Mouse (Mus musculus) hindbrain, postnatal 0 days (tissue): Measurements from ENCODE around the gene 1700030K09Rik. TPM values are rescaled to one million over a fixed set of nuclear protein-coding genes. Genes with fewer than 3 reads are reported as not detected.

Source experiments
- ATAC-seq: fragments of 200-750 bp; cut with Nextera tagmentation; 2 replicates; pipeline ENCODE4 v1.8.0; 2017; ENCODE audit warnings: mild to moderate bottlenecking, moderate TSS enrichment, moderate library complexity
- DNase-seq: peaks from one replicate; pipeline ENCODE4 v3.0.0-alpha.2; 2015; ENCODE audit warnings: low spot score
- H3K27ac ChIP-seq: fragments of 300-500 bp; sonication (generic); 2 replicates; pipeline ENCODE4 v1.5.1; 2014; ENCODE audit warnings: mild to moderate bottlenecking
- H3K27me3 ChIP-seq: fragments of 300-500 bp; sonication (generic); 2 replicates; pipeline ENCODE4 v1.6.1; 2014; ENCODE audit warnings: low read length, mixed read lengths; ENCODE audit not compliant: insufficient read depth
- H3K36me3 ChIP-seq: fragments of 300-500 bp; sonication (generic); 2 replicates; pipeline ENCODE4 v1.6.1; 2014; ENCODE audit warnings: low read length, mixed read lengths; ENCODE audit not compliant: insufficient read depth
- H3K4me1 ChIP-seq: fragments of 300-500 bp; sonication (generic); 2 replicates; pipeline ENCODE4 v1.6.1; 2014; ENCODE audit warnings: antibody characterized with exemption, low read length, mixed read lengths; ENCODE audit not compliant: insufficient read depth
- H3K4me2 ChIP-seq: fragments of 300-500 bp; sonication (generic); 2 replicates; pipeline ENCODE4 v1.6.1; 2014; ENCODE audit warnings: low read depth, mild to moderate bottlenecking, low read length, moderate library complexity, mixed read lengths
- H3K4me3 ChIP-seq: fragments of 300-500 bp; sonication (generic); 2 replicates; pipeline ENCODE4 v1.5.1; 2014; ENCODE audit warnings: low read length
- H3K9ac ChIP-seq: fragments of 300-500 bp; sonication (generic); replicated peaks from 2 replicates; pipeline ENCODE4 v1.6.1; 2014; ENCODE audit warnings: mild to moderate bottlenecking, low read length, moderate library complexity, mixed read lengths
- H3K9me3 ChIP-seq: fragments of 300-500 bp; sonication (generic); 2 replicates; pipeline ENCODE4 v1.6.1; 2016; ENCODE audit warnings: low read length, mixed read lengths
- CTCF ChIP-seq: IDR thresholded peaks from 2 replicates; pipeline ENCODE4 v1.5.1; 2016; ENCODE audit warnings: antibody characterized with exemption, control low read depth, low read depth
- WGBS: fragments of 180-500 bp; shearing (Covaris S2); extraction: QIAGEN DNeasy Blood & Tissue Kit; methylation state at CpG from one replicate; pipeline ENCODE4 v1.1.7; 2014; 5-methylcytosine and 5-hydroxymethylcytosine counted together
- microRNA-seq, 2 experiments: library from miRNA; unstranded; fragments of <30 nt; microRNA quantifications; one replicate each; pipeline ENCODE4; 2016
- polyA plus RNA-seq: library from polyadenylated mRNA; unstranded; fragments of >200 nt; fragmentation: Nextera tagmentation; extraction: Ambion mirVana; gene quantifications from 2 replicates; pipeline ENCODE4 v1.2.1, GENCODE M21; 2015
- total RNA-seq: library from RNA; depleted of rRNA; stranded (reverse); fragments of >200 nt; gene quantifications from 2 replicates; pipeline ENCODE4 v1.2.3, GENCODE M21; 2014; rRNA removed

Gene 1700030K09Rik
- total and polyA plus RNA-seq, 2 experiments from 2014 or later, result 11.3 to 13.2 TPM

DNA sequence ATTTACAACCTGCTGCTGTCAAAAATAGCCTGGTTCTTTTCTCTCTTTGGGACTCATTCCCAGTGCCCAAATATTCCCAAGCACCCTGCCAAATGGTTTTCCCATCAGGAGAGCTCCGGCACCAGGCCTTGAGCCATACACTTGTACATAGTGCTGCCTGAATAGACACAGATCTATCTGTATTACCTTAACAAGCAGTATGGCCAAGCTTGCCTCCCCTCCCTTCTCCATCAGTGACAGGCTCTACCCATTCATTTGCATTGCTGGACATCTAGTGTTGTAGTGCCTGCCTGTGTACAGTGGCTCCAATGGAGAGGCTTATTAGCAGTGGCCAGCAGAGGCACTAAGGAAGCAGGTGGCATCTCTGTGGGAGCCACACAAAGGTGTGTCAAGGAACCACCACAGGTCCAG, 56.8 kb downstream of the 1700030K09Rik start:
- Histone ChIP-seq H3K27ac (no peak overlapping the region), H3K36me3 (peaks cover 7% of the 10 kb centered on the region), H3K9ac (no peak overlapping the region), H3K27me3 (no peaks in the 10 kb centered on the region), H3K9me3 (no peaks in the 10 kb centered on the region), H3K4me1 (no peaks in the 10 kb centered on the region), H3K4me2 (no peak overlapping the region), H3K4me3 (no peak overlapping the region)
- ATAC-seq (0 out of 2 replicates have a peak, but pooled peaks have one; percentile 12), DNase-seq (no peak)
- 74% methylated on average over 1 of the region's 1 CpGs for WGBS
- TF ChIP-seq CTCF, result no peak

- H3K4me3 ChIP-seq, result no peak overlapping the region
- no peak for TF ChIP-seq CTCF
- H3K36me3 ChIP-seq, result no peaks in the 10 kb centered on the region
- no peaks in the 10 kb centered on the region for H3K9me3 ChIP-seq
- H3K4me2 ChIP-seq, result no peak overlapping the region
- H3K27me3 ChIP-seq, result no peaks in the 10 kb centered on the region
- DNase-seq (peak; percentile 46), ATAC-seq (peak; percentile 64)
- no peak overlapping the region for H3K9ac ChIP-seq
- H3K27ac ChIP-seq, result peak overlapping the region; percentile 26; the same call in 1 of the 2 replicates
- peaks cover 8% of the 10 kb centered on the region; the same call in 1 of the 2 replicates for H3K4me1 ChIP-seq
These were observed 60.5 kb downstream of the 1700030K09Rik start for GRCm38 (mm10) chr8:72504137-72504536.

DNA sequence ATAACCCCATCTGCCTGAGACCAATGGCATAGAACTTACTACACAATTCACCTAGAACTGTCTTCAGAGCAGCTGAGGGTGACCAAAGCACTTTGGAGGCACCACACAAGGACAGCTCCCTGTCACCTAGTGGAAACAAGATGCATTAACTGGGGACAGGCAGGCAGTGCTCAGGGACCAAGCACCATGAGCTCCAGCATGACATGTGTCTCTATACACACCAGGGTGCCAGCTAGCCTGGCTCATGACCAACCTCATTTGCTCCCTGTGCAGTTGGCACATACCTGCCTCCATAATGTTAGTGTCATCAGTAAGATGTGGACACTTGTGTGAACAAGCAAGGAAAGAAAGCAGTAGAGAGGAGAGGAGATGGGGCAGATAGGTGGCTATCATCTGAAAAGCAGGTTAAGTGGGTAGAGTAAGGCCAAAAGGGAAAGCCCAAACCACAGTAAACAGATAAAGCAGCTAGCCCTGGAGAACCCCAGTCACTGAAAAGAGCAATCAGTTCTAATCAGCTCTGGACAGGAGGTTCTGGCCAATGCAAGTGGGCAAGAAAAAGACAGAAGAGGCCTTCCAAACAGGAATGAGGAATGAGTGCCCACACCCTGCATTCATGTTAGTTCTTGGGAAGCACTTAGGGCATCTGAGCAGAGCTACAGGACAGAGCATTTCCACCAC, 61.1 kb downstream of the 1700030K09Rik start:
- Histone ChIP-seq H3K9me3 (no peaks in the 10 kb centered on the region), H3K27me3 (no peaks in the 10 kb centered on the region), H3K9ac (no peak overlapping the region), H3K4me2 (no peak overlapping the region), H3K4me3 (no peak overlapping the region), H3K36me3 (no peaks in the 10 kb centered on the region), H3K27ac (peak overlapping the region; percentile 26; the same call in 1 of the 2 replicates), H3K4me1 (peaks cover 8% of the 10 kb centered on the region; the same call in 1 of the 2 replicates)
- ATAC-seq (peak; percentile 27; the same call in 1 of the 2 replicates), DNase-seq (no peak)
- peak; percentile 34; the same call in 1 of the 2 replicates for TF ChIP-seq CTCF

DNA sequence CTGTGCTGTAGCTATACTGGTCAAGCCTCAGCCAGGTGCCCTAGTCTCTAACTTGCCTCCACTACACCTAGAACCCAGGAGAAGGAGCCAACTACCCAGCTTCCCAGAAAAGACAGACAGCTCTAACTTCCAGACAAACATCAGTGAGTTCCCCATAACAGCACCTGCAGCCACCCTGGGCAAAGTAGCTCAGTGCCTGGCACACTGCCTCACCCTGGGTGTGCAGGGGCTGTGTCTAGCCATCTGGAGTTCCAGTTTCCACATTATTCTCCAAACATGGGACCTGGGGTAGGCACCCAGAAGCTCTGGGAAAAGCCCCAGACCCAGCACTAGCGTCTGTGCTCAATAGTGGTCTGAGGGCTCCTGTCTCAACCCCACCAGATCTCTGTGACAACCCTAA, 63.8 kb downstream of the 1700030K09Rik start:
- no peak for TF ChIP-seq CTCF
- Histone ChIP-seq H3K4me2 (no peak overlapping the region), H3K9ac (no peak overlapping the region), H3K4me1 (peaks cover 8% of the 10 kb centered on the region; the same call in 1 of the 2 replicates), H3K36me3 (no peaks in the 10 kb centered on the region), H3K9me3 (no peaks in the 10 kb centered on the region), H3K27ac (no peak overlapping the region), H3K27me3 (no peaks in the 10 kb centered on the region), H3K4me3 (no peak overlapping the region)
- WGBS, result 79% methylated on average over 1 of the region's 1 CpGs
- ATAC-seq (no peak), DNase-seq (no peak)

Small RNA genes within 50 kb of the gene (microRNA-seq; reads per million reads assigned to microRNA genes)
- gene Mir7068, result 1.4 to 2.5 reads per million in 2 experiments

Other genes with a start within 250 kb of the 1700030K09Rik start
- not detected in 2 replicates for gene Cib3, start 231.0 kb upstream of the 1700030K09Rik start, total RNA-seq
- gene Cib3, start 231.0 kb upstream of the 1700030K09Rik start, polyA plus RNA-seq, result not detected in 2 replicates
- gene Gm11034, start 230.2 kb upstream of the 1700030K09Rik start, total RNA-seq, result not detected in 2 replicates
- not detected in 2 replicates for gene Gm11034, start 230.2 kb upstream of the 1700030K09Rik start, polyA plus RNA-seq
- 90.0 and 94.7 TPM in 2 replicates for gene Fam32a, start 224.2 kb upstream of the 1700030K09Rik start, total RNA-seq
- gene Fam32a, start 224.2 kb upstream of the 1700030K09Rik start, polyA plus RNA-seq, result 78.9 and 83.2 TPM in 2 replicates
- 76.8 and 81.3 TPM in 2 replicates for gene Ap1m1, start 203.9 kb upstream of the 1700030K09Rik start, total RNA-seq
- gene Ap1m1, start 203.9 kb upstream of the 1700030K09Rik start, polyA plus RNA-seq, result 197 and 216 TPM in 2 replicates
- 0.36 and 1.5 TPM in 2 replicates for gene Gm10282, start 138.6 kb upstream of the 1700030K09Rik start, total RNA-seq
- 11.7 and 12.3 TPM in 2 replicates for gene Gm10282, start 138.6 kb upstream of the 1700030K09Rik start, polyA plus RNA-seq
- gene Klf2, start 124.8 kb upstream of the 1700030K09Rik start, total RNA-seq, result 4.3 and 8.2 TPM in 2 replicates
- gene Klf2, start 124.8 kb upstream of the 1700030K09Rik start, polyA plus RNA-seq, result 8.8 and 9.9 TPM in 2 replicates
- gene Eps15l1, start 22.4 kb upstream of the 1700030K09Rik start, total RNA-seq, result 49.6 and 66.0 TPM in 2 replicates
- 43.4 and 45.5 TPM in 2 replicates for gene Eps15l1, start 22.4 kb upstream of the 1700030K09Rik start, polyA plus RNA-seq
- 0.40 and 0.42 TPM in 2 replicates for gene Calr3, start within 50 bp of the 1700030K09Rik start, total RNA-seq
- gene Calr3, start within 50 bp of the 1700030K09Rik start, polyA plus RNA-seq, result 1.4 and 1.9 TPM in 2 replicates
- 27.0 and 90.6 TPM in 2 replicates for gene Cherp, start 31.3 kb downstream of the 1700030K09Rik start, total RNA-seq
- 37.3 and 40.3 TPM in 2 replicates for gene Cherp, start 31.3 kb downstream of the 1700030K09Rik start, polyA plus RNA-seq
- gene Slc35e1, start 48.7 kb downstream of the 1700030K09Rik start, total RNA-seq, result 57.3 and 65.8 TPM in 2 replicates
- gene Slc35e1, start 48.7 kb downstream of the 1700030K09Rik start, polyA plus RNA-seq, result 12.5 and 12.9 TPM in 2 replicates
- gene Med26, start 104.4 kb downstream of the 1700030K09Rik start, total RNA-seq, result 12.4 and 15.2 TPM in 2 replicates
- gene Med26, start 104.4 kb downstream of the 1700030K09Rik start, polyA plus RNA-seq, result 14.0 and 15.5 TPM in 2 replicates
- 94.4 and 106 TPM in 2 replicates for gene Smim7, start 127.2 kb downstream of the 1700030K09Rik start, total RNA-seq
- gene Smim7, start 127.2 kb downstream of the 1700030K09Rik start, polyA plus RNA-seq, result 143 and 154 TPM in 2 replicates
- 63.4 and 71.8 TPM in 2 replicates for gene Tmem38a, start 128.2 kb downstream of the 1700030K09Rik start, total RNA-seq
- gene Tmem38a, start 128.2 kb downstream of the 1700030K09Rik start, polyA plus RNA-seq, result 42.4 and 47.7 TPM in 2 replicates
- 42.1 and 50.7 TPM in 2 replicates for gene Nwd1, start 202.8 kb downstream of the 1700030K09Rik start, total RNA-seq
- gene Nwd1, start 202.8 kb downstream of the 1700030K09Rik start, polyA plus RNA-seq, result 2.9 and 3.1 TPM in 2 replicates